Mouse (Mus musculus) midbrain, postnatal 0 days (tissue): Measurements from ENCODE around the gene Filip1l. TPM values are rescaled to one million over a fixed set of nuclear protein-coding genes. Genes with fewer than 3 reads are reported as not detected.

Experiments
- ATAC-seq: fragments of 200-750 bp; cut with Nextera tagmentation; 2 replicates; pipeline ENCODE4 v1.8.0; 2017; ENCODE audit warnings: moderate number of reproducible peaks, mild to moderate bottlenecking, moderate TSS enrichment, moderate library complexity; ENCODE audit not compliant: low FRiP score
- DNase-seq: peaks from one replicate; pipeline ENCODE4 v3.0.0-alpha.2; 2015; ENCODE audit warnings: low spot score
- H3K27ac ChIP-seq: fragments of 300-500 bp; sonication (generic); 2 replicates; pipeline ENCODE4 v1.5.1; 2014; ENCODE audit warnings: low read depth, mild to moderate bottlenecking, low read length, mixed read lengths
- H3K27me3 ChIP-seq: fragments of 300-500 bp; sonication (generic); 2 replicates; pipeline ENCODE4 v1.6.1; 2014; ENCODE audit warnings: low read length, control low read depth, mixed read lengths; ENCODE audit not compliant: insufficient read depth
- H3K36me3 ChIP-seq: fragments of 300-500 bp; sonication (generic); 2 replicates; pipeline ENCODE4 v1.6.1; 2014; ENCODE audit warnings: low read length, control low read depth, mixed read lengths; ENCODE audit not compliant: insufficient read depth
- H3K4me1 ChIP-seq: fragments of 300-500 bp; sonication (generic); 2 replicates; pipeline ENCODE4 v1.6.1; 2014; ENCODE audit warnings: mild to moderate bottlenecking, control low read depth, antibody characterized with exemption, low read length, mixed read lengths; ENCODE audit not compliant: insufficient read depth
- H3K4me2 ChIP-seq: fragments of 300-500 bp; sonication (generic); 2 replicates; pipeline ENCODE4 v1.6.1; 2014; ENCODE audit warnings: low read depth, mild to moderate bottlenecking, low read length, mixed read lengths; ENCODE audit not compliant: poor library complexity, severe bottlenecking
- H3K4me3 ChIP-seq: fragments of 300-500 bp; sonication (generic); 2 replicates; pipeline ENCODE4 v1.5.1; 2014; ENCODE audit warnings: low read depth, mild to moderate bottlenecking, low read length, moderate library complexity
- H3K9ac ChIP-seq: fragments of 300-500 bp; sonication (generic); replicated peaks from 2 replicates; pipeline ENCODE4 v1.6.1; 2014; ENCODE audit warnings: mild to moderate bottlenecking, low read length, moderate library complexity, mixed read lengths; ENCODE audit not compliant: poor library complexity, severe bottlenecking
- H3K9me3 ChIP-seq: fragments of 300-500 bp; sonication (generic); 2 replicates; pipeline ENCODE4 v1.6.1; 2016; ENCODE audit warnings: low read length, control low read depth
- CTCF ChIP-seq: IDR thresholded peaks from 2 replicates; pipeline ENCODE4 v1.5.1; 2016; ENCODE audit warnings: antibody characterized with exemption, mild to moderate bottlenecking
- WGBS: fragments of 180-500 bp; shearing (Covaris S2); extraction: QIAGEN DNeasy Blood & Tissue Kit; methylation state at CpG from one replicate; pipeline ENCODE4 v1.1.7; 2014; 5-methylcytosine and 5-hydroxymethylcytosine counted together
- polyA plus RNA-seq: library from polyadenylated mRNA; unstranded; fragments of >200 nt; fragmentation: Nextera tagmentation; extraction: Ambion mirVana; gene quantifications from 2 replicates; pipeline ENCODE4 v1.2.1, GENCODE M21; 2015
- total RNA-seq: library from RNA; depleted of rRNA; stranded (reverse); fragments of >200 nt; gene quantifications from 2 replicates; pipeline ENCODE4 v1.2.3, GENCODE M21; 2014

Filip1l gene
- total and polyA plus RNA-seq, 2 experiments from 2014 or later: 1.9 to 2.2 TPM

- ATAC-seq (no peak), DNase-seq (no peak)
- H3K9me3 ChIP-seq: no peaks in the 10 kb centered on the region
- no peaks in the 10 kb centered on the region for H3K27me3 ChIP-seq
- no peak overlapping the region for H3K4me2 ChIP-seq
- no peak overlapping the region for H3K4me3 ChIP-seq
- no peaks in the 10 kb centered on the region for H3K4me1 ChIP-seq
- 56% methylated on average over 3 of the region's 3 CpGs for WGBS
- H3K27ac ChIP-seq: no peak overlapping the region
- no peaks in the 10 kb centered on the region for H3K36me3 ChIP-seq
- no peak overlapping the region for H3K9ac ChIP-seq
- no peak for TF ChIP-seq CTCF
These were observed 6.6 kb upstream of the Filip1l start for GRCm38 (mm10) chr16:57346258-57346657.

- Histone ChIP-seq H3K9me3 (no peaks in the 10 kb centered on the region), H3K4me2 (no peak overlapping the region), H3K4me1 (no peaks in the 10 kb centered on the region), H3K36me3 (no peaks in the 10 kb centered on the region), H3K27me3 (no peaks in the 10 kb centered on the region), H3K9ac (no peak overlapping the region), H3K27ac (no peak overlapping the region), H3K4me3 (no peak overlapping the region)
- no peak for TF ChIP-seq CTCF
- WGBS: 92% methylated on average over 3 of the region's 3 CpGs
- no peak for ATAC-seq
- DNase-seq: no peak
These were observed 3.9 kb upstream of the Filip1l start for GRCm38 (mm10) chr16:57349039-57349438.

GRCm38 (mm10) chr16:57349689-57350088 is 3.2 kb upstream of the Filip1l start:
- H3K4me2 ChIP-seq: no peak overlapping the region
- no peaks in the 10 kb centered on the region for H3K27me3 ChIP-seq
- DNase-seq (no peak), ATAC-seq (no peak)
- no peak overlapping the region for H3K9ac ChIP-seq
- TF ChIP-seq CTCF: no peak
- no peaks in the 10 kb centered on the region for H3K9me3 ChIP-seq
- H3K4me3 ChIP-seq: no peak overlapping the region
- H3K36me3 ChIP-seq: no peaks in the 10 kb centered on the region
- no peaks in the 10 kb centered on the region for H3K4me1 ChIP-seq
- WGBS: 72% methylated on average over 3 of the region's 3 CpGs
- H3K27ac ChIP-seq: no peak overlapping the region

GRCm38 (mm10) chr16:57353166-57353721 is 351 bp downstream of the Filip1l start:
- Histone ChIP-seq H3K27ac (no peak overlapping the region), H3K4me3 (no peak overlapping the region), H3K4me2 (no peak overlapping the region), H3K4me1 (no peaks in the 10 kb centered on the region), H3K27me3 (no peaks in the 10 kb centered on the region), H3K36me3 (no peaks in the 10 kb centered on the region), H3K9ac (no peak overlapping the region), H3K9me3 (no peaks in the 10 kb centered on the region)
- ATAC-seq: no peak
- DNase-seq: no peak
- no peak for TF ChIP-seq CTCF
- WGBS: 88% methylated on average over 11 of the region's 11 CpGs

- TF ChIP-seq CTCF: no peak
- Histone ChIP-seq H3K36me3 (no peaks in the 10 kb centered on the region), H3K4me2 (no peak overlapping the region), H3K27ac (no peak overlapping the region), H3K9ac (no peak overlapping the region), H3K27me3 (no peaks in the 10 kb centered on the region), H3K4me1 (no peaks in the 10 kb centered on the region), H3K4me3 (no peak overlapping the region), H3K9me3 (no peaks in the 10 kb centered on the region)
- ATAC-seq: no peak
- no peak for DNase-seq
- 75% methylated on average over 6 of the region's 6 CpGs for WGBS
These were observed 1.0 kb downstream of the Filip1l start for GRCm38 (mm10) chr16:57353932-57354331.

GRCm38 (mm10) chr16:57356454-57356853 is 3.6 kb downstream of the Filip1l start:
- Histone ChIP-seq H3K9ac (no peak overlapping the region), H3K4me1 (no peaks in the 10 kb centered on the region), H3K4me3 (no peak overlapping the region), H3K27ac (no peak overlapping the region), H3K36me3 (no peaks in the 10 kb centered on the region), H3K4me2 (no peak overlapping the region), H3K9me3 (no peaks in the 10 kb centered on the region), H3K27me3 (no peaks in the 10 kb centered on the region)
- no peak for DNase-seq
- WGBS: 64% methylated on average over 6 of the region's 6 CpGs
- no peak for ATAC-seq
- no peak for TF ChIP-seq CTCF
